9 mouse cellular contexts compared by ENCODE assay signal in the genomic region with DNA sequence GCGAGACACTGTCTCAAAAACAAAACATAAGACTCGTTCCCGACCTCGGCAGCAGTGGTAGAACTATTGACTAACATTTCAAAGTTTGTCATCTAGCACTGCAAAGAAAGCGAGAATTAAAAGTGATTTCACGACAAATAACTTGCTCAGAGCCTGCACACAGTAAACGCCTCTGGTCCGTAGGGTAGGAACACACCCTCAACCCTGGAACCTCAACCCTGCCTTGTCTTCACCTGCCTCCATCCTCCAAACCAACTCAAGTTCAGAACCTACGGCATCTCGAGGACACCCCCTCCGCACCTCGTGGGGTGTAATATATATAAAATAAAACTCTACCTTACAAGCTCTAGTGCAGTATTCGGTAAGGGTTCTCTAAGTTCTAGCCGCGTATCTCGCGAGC. TPM values are rescaled to one million over a fixed set of nuclear protein-coding genes. Genes with fewer than 3 reads are reported as not detected.
A peak's percentile ranks its signal among the peaks of the same experiment; 100 is the strongest.
DNase-seq lines count a peak whose midpoint lies in the region; ATAC-seq and TF ChIP-seq lines count a peak whose summit lies in the region.
"Had no signal": no experiment of that assay in that cellular context is flagged by ENCODE, and none has a peak within 500 bp of the region (broad histone marks: within the 10 kb centered on the region; RNA-seq: fewer than 3 reads in every experiment).

No protein-coding gene starts in this region.

- H3K4me2 ChIP-seq in forebrain, embryonic 12.5 days = peak overlapping the region; percentile 66
- H3K4me2 ChIP-seq in liver, embryonic 14.5 days (ENCODE audit: low read depth) = peak overlapping the region; percentile 87

- H3ac ChIP-seq in C2C12 (ENCODE audit: control insufficient read depth, insufficient read length, low read depth) = peak overlapping the region; percentile 70

- H3K27ac ChIP-seq in heart, adult 2 months = peak overlapping the region; percentile 79
- H3K27ac ChIP-seq in forebrain, embryonic 12.5 days = no peak overlapping the region
- no peak overlapping the region for H3K27ac ChIP-seq in liver, embryonic 14.5 days

- DNase-seq in heart, adult 2 months = no peak
- no peak for DNase-seq in heart, postnatal 10 days
- no peak for DNase-seq in liver, embryonic 14.5 days (ENCODE audit: low read depth in 3 of 3, low spot score in 3 of 3)
- no peak for DNase-seq in right cerebral cortex, postnatal 10 days (ENCODE audit: low spot score in 2 of 2)
- DNase-seq in ovary, postnatal 14 days (ENCODE audit: low spot score) = no peak
- DNase-seq in gastrocnemius, postnatal 10 days = no peak

- peaks cover 1% of the 10 kb centered on the region; the same call in 1 of the 2 replicates for H3K4me1 ChIP-seq in heart, adult 2 months (ENCODE audit: control insufficient read depth, insufficient read depth, low read length)
- peaks cover 23% of the 10 kb centered on the region for H3K4me1 ChIP-seq in forebrain, embryonic 12.5 days
- H3K4me1 ChIP-seq in liver, embryonic 14.5 days (replicated peaks; ENCODE audit: control insufficient read depth in 2 of 2, insufficient read depth in 2 of 2, low read length in 1 of 2) = peaks cover 2 to 13% of the 10 kb centered on the region in 2 experiments; a peak in 3 of 4 replicates

- H3K9ac ChIP-seq in heart, adult 2 months (ENCODE audit: low read depth, low read length) = peak overlapping the region; percentile 70
- peak overlapping the region; percentile 65 for H3K9ac ChIP-seq in forebrain, embryonic 12.5 days
- peak overlapping the region; percentile 59 for H3K9ac ChIP-seq in liver, embryonic 14.5 days (replicated peaks)

- TF ChIP-seq EP300 in heart, adult 2 months (IDR thresholded peaks at IDR 0.05; ENCODE audit: insufficient read depth, low read depth, low read length) = no peak
- no peak for TF ChIP-seq EP300 in liver, embryonic 14.5 days (IDR thresholded peaks at IDR 0.05; ENCODE audit: low read depth)

- H3K36me3 ChIP-seq in heart, adult 2 months (ENCODE audit: control insufficient read depth, insufficient read depth, low read length) = no peaks in the 10 kb centered on the region
- no peaks in the 10 kb centered on the region for H3K36me3 ChIP-seq in C2C12 (ENCODE audit: control insufficient read depth, insufficient read depth)
- H3K36me3 ChIP-seq in forebrain, embryonic 12.5 days (replicated peaks) = no peaks in the 10 kb centered on the region
- H3K36me3 ChIP-seq in liver, embryonic 14.5 days (replicated peaks; ENCODE audit: control insufficient read depth, insufficient read depth, low read depth) = no peaks in the 10 kb centered on the region

- no peak for TF ChIP-seq POLR2A in heart, adult 2 months (IDR thresholded peaks at IDR 0.05; ENCODE audit: insufficient read depth, low read depth, low read length)

- TF ChIP-seq CTCF in heart, adult 2 months (IDR thresholded peaks at IDR 0.05) = no peak
- TF ChIP-seq CTCF in C2C12 (IDR thresholded peaks at IDR 0.05; ENCODE audit: control insufficient read depth, insufficient read depth, insufficient read length) = no peak
- no peak for TF ChIP-seq CTCF in liver, embryonic 14.5 days (IDR thresholded peaks at IDR 0.05; ENCODE audit: low read depth)

- no peaks in the 10 kb centered on the region for H3K27me3 ChIP-seq in heart, adult 2 months (ENCODE audit: control insufficient read depth, insufficient read depth, low read length)
- no peaks in the 10 kb centered on the region for H3K27me3 ChIP-seq in C2C12 (ENCODE audit: control insufficient read depth, insufficient read depth, insufficient read length)
- no peaks in the 10 kb centered on the region for H3K27me3 ChIP-seq in forebrain, embryonic 12.5 days
- no peaks in the 10 kb centered on the region for H3K27me3 ChIP-seq in liver, embryonic 14.5 days (ENCODE audit: control insufficient read depth, insufficient read depth, low read length)

- intact Hi-C loops in heart, adult 2 months (cut with DNase I) = loop anchor here (5.0 kb wide), 1 partner anchor 53 kb away; no protein-coding TSS in a partner anchor
- intact Hi-C loops in heart, postnatal 10 days (cut with DNase I) = no loop called here

- H3K79me2 ChIP-seq in heart, adult 2 months (replicated peaks; ENCODE audit: control insufficient read depth, insufficient read depth, low read length) = no peaks in the 10 kb centered on the region
- no peaks in the 10 kb centered on the region for H3K79me2 ChIP-seq in C2C12 (ENCODE audit: control insufficient read depth, insufficient read depth)

- 3% methylated on average over 17 of the region's 17 CpGs for whole genome bisulfite sequencing in heart, adult 2 months
- 7% methylated on average over 17 of the region's 17 CpGs for WGBS in forebrain, embryonic 12.5 days
- WGBS in liver, embryonic 14.5 days (ENCODE audit: insufficient replicate concordance) = 2% methylated on average over 17 of the region's 17 CpGs

- H3K4me3 ChIP-seq in heart, adult 2 months = peak overlapping the region; percentile 78
- peak overlapping the region; percentile 51 for H3K4me3 ChIP-seq in C2C12 (ENCODE audit: insufficient read depth, poor library complexity, severe bottlenecking)
- peak overlapping the region; percentile 71 for H3K4me3 ChIP-seq in forebrain, embryonic 12.5 days (replicated peaks)
- H3K4me3 ChIP-seq in liver, embryonic 14.5 days (ENCODE audit: insufficient read depth in 1 of 2, low read depth in 2 of 2, low read length in 2 of 2) = peak overlapping the region; percentile 66 to 98

- no peak; the same call in 1 of the 2 replicates for ATAC-seq in forebrain, embryonic 12.5 days (ENCODE audit: low FRiP score)
- ATAC-seq in liver, embryonic 14.5 days (ENCODE audit: insufficient read depth) = peak; percentile 49

- no peaks in the 10 kb centered on the region for H3K9me3 ChIP-seq in forebrain, embryonic 12.5 days
- H3K9me3 ChIP-seq in liver, embryonic 14.5 days (ENCODE audit: control insufficient read depth, low read length) = no peaks in the 10 kb centered on the region

- no peaks in the 10 kb centered on the region for H3K79me3 ChIP-seq in C2C12 (ENCODE audit: low read depth)

TF ChIP-seq in C2C12, 6 proteins besides CTCF, POLR2A, EP300 and RAD21:
- TF ChIP-seq USF1 (IDR thresholded peaks at IDR 0.05; ENCODE audit: low read depth) (no peak), CEBPB (IDR thresholded peaks at IDR 0.05; ENCODE audit: low read depth) (no peak), MYOG (IDR thresholded peaks at IDR 0.05; ENCODE audit: control insufficient read depth, extremely low read depth, insufficient read length) (no peak), MYOD1 (IDR thresholded peaks at IDR 0.05; ENCODE audit: control insufficient read depth, insufficient read length, low read depth) (no peak), MAX (IDR thresholded peaks at IDR 0.05) (no peak), FOSL1 (IDR thresholded peaks at IDR 0.05; ENCODE audit: insufficient read depth, low read length, poor library complexity, severe bottlenecking) (no peak)

RNA-seq across cellular contexts. Expression of a gene that starts 0.4 kb away (rescaled TPM):
- total RNA-seq in heart, adult 2 months (2021) = 1 to 10 TPM; 6.6 to 9.6 TPM
- polyA plus RNA-seq in heart, adult 2 months (2012; rRNA removed) = 11.3 and 12.5 TPM in 2 replicates
- total RNA-seq in heart, postnatal 10 days (2021) = 10 to 100 TPM in 1 of 2 experiments, 1 to 10 TPM in 1; 9.5 to 11.5 TPM
- polyA plus RNA-seq in C2C12 (2012; fragmentation: generic; extraction: Trizol) = 10.8 TPM
- 39.7 and 41.0 TPM in 2 replicates for polyA plus RNA-seq in forebrain, embryonic 12.5 days (2016; fragmentation: Nextera tagmentation; extraction: Ambion mirVana)
- polyA plus RNA-seq in liver, embryonic 14.5 days (2012; rRNA removed) = 6.5 and 10.0 TPM in 2 replicates
- polyA plus RNA-seq in liver, embryonic 14.5 days (2014; fragmentation: Nextera tagmentation; extraction: Ambion mirVana) = 5.5 and 6.7 TPM in 2 replicates
- 1 to 10 TPM; 5.9 to 9.4 TPM for total RNA-seq in gastrocnemius, postnatal 10 days (2021)

RNA-seq across cellular contexts. Expression of a gene that starts 15.9 kb away (rescaled TPM):
- 1 to 10 TPM; 4.3 to 5.1 TPM for total RNA-seq in heart, adult 2 months (2021)
- polyA plus RNA-seq in heart, adult 2 months (2012; rRNA removed) = 1.5 and 1.7 TPM in 2 replicates
- total RNA-seq in heart, postnatal 10 days (2021) = 10 to 100 TPM in 1 of 2 experiments, 1 to 10 TPM in 1; 9.9 to 10.1 TPM
- 0.05 TPM for polyA plus RNA-seq in C2C12 (2012; fragmentation: generic; extraction: Trizol)
- polyA plus RNA-seq in forebrain, embryonic 12.5 days (2016; fragmentation: Nextera tagmentation; extraction: Ambion mirVana) = 10.8 and 11.3 TPM in 2 replicates
- 0.11 TPM in 2 replicates for polyA plus RNA-seq in liver, embryonic 14.5 days (2012; rRNA removed)
- polyA plus RNA-seq in liver, embryonic 14.5 days (2014; fragmentation: Nextera tagmentation; extraction: Ambion mirVana) = 0.03 and 0.05 TPM in 2 replicates
- total RNA-seq in gastrocnemius, postnatal 10 days (2021) = 1 to 10 TPM; 2.9 to 4.1 TPM
- total RNA-seq: neutrophil, adult 5-6 weeks had no signal

RNA-seq across cellular contexts. Expression of a gene that starts 38.7 kb away (rescaled TPM):
- 1 to 10 TPM; 1.3 to 2.2 TPM for total RNA-seq in heart, adult 2 months (2021)
- 2.3 and 12.7 TPM in 2 replicates for polyA plus RNA-seq in heart, adult 2 months (2012; rRNA removed)
- 1 to 10 TPM; 2.0 to 2.8 TPM for total RNA-seq in heart, postnatal 10 days (2021)
- polyA plus RNA-seq in C2C12 (2012; fragmentation: generic; extraction: Trizol) = 0.05 TPM
- polyA plus RNA-seq in forebrain, embryonic 12.5 days (2016; fragmentation: Nextera tagmentation; extraction: Ambion mirVana) = 1.8 and 3.1 TPM in 2 replicates
- 10.5 and 15.1 TPM in 2 replicates for polyA plus RNA-seq in liver, embryonic 14.5 days (2012; rRNA removed)
- 23.2 and 32.0 TPM in 2 replicates for polyA plus RNA-seq in liver, embryonic 14.5 days (2014; fragmentation: Nextera tagmentation; extraction: Ambion mirVana)
- total RNA-seq in gastrocnemius, postnatal 10 days (2021) = 1 to 10 TPM in 1 of 2 experiments, under 1 TPM in 1; 0.73 to 3.7 TPM
